Mouse (Mus musculus): ENCODE measurements around the gene Klrg2.

DNA sequence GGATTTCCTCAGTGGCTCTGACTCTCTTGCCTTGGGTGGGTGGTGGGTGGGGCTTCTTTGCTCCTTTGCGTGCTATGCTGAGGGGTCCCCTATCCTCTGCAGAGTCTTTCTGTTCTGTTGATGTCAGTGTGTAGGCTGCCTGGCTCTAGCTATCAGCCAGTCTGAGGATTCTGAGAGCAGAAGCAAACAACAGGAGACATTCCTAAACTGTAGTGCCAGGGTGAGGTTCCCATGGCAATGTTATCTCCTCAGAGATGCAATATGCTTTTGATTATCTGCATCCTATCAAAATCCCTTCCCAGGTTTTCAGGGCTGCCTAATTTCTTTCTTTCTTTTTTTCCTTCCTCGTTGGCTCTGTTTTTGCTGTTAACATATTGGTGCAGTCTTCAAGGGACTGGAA lies 45.5 kb upstream of the Klrg2 start:
- no peak for TF ChIP-seq ZKSCAN1 (IDR thresholded peaks at IDR 0.05; ENCODE audit: borderline replicate concordance, low read depth, low read length)
- TF ChIP-seq POLR2A (IDR thresholded peaks at IDR 0.05; ENCODE audit: low read depth, low read length): no peak
- no peak for TF ChIP-seq SIN3A (IDR thresholded peaks at IDR 0.05; ENCODE audit: low read length)
- TF ChIP-seq CTCF (conservative IDR thresholded peaks at IDR 0.05 in 1 of 2, IDR thresholded peaks at IDR 0.05 in 1 of 2; ENCODE audit: low read depth in 2 of 2, low read length in 2 of 2): no peak
- no peak for TF ChIP-seq EP300 (IDR thresholded peaks at IDR 0.05; ENCODE audit: low read length)
- TF ChIP-seq MAFK (IDR thresholded peaks at IDR 0.05; ENCODE audit: insufficient replicate concordance, low read length): no peak
- TF ChIP-seq USF1 (IDR thresholded peaks at IDR 0.05; ENCODE audit: low read depth, low read length): no peak
- no peak for TF ChIP-seq GABPA (IDR thresholded peaks at IDR 0.05; ENCODE audit: insufficient replicate concordance, low read depth, low read length)
- no peak for TF ChIP-seq E2F4 (IDR thresholded peaks at IDR 0.05; ENCODE audit: insufficient replicate concordance, low read depth, low read length)
- TF ChIP-seq USF2 (conservative IDR thresholded peaks at IDR 0.05; ENCODE audit: low read depth, low read length): no peak
- no peak for TF ChIP-seq HCFC1 (IDR thresholded peaks at IDR 0.05; ENCODE audit: low read depth, low read length)

Measured in CH12.LX (cell line).